Mouse (Mus musculus) forebrain, embryonic 11.5 days (tissue): Measurements from ENCODE around the gene Fastk. TPM values are rescaled to one million over a fixed set of nuclear protein-coding genes. Genes with fewer than 3 reads are reported as not detected.

Experiments
- ATAC-seq: fragments of 200-750 bp; cut with Nextera tagmentation; replicated peaks from 2 replicates; pipeline ENCODE4 v1.8.0; 2017; ENCODE audit warnings: moderate TSS enrichment; ENCODE audit not compliant: low FRiP score
- DNase-seq: peaks from one replicate; pipeline ENCODE4 v3.0.0-alpha.2; 2017; ENCODE audit warnings: low spot score
- H3K27ac ChIP-seq: fragments of 300-500 bp; sonication (generic); 2 replicates; pipeline ENCODE4 v1.5.1; 2014; ENCODE audit warnings: low read depth, low read length
- H3K27me3 ChIP-seq: fragments of 300-500 bp; sonication (generic); 2 replicates; pipeline ENCODE4 v1.6.1; 2014; ENCODE audit warnings: mild to moderate bottlenecking, low read length, mixed read lengths; ENCODE audit not compliant: control insufficient read depth, insufficient read depth
- H3K36me3 ChIP-seq: fragments of 300-500 bp; sonication (generic); 2 replicates; pipeline ENCODE4 v1.6.1; 2014; ENCODE audit warnings: mild to moderate bottlenecking, low read length, moderate library complexity, mixed read lengths; ENCODE audit not compliant: control insufficient read depth, insufficient read depth
- H3K4me1 ChIP-seq: fragments of 300-500 bp; sonication (generic); replicated peaks from 2 replicates; pipeline ENCODE4 v1.6.1; 2014; ENCODE audit warnings: low read length, mixed read lengths; ENCODE audit not compliant: control insufficient read depth, insufficient read depth
- H3K4me2 ChIP-seq: fragments of 300-500 bp; sonication (generic); 2 replicates; pipeline ENCODE4 v1.6.1; 2014; ENCODE audit warnings: low read depth, mild to moderate bottlenecking, low read length, moderate library complexity, mixed read lengths; ENCODE audit not compliant: severe bottlenecking
- H3K4me3 ChIP-seq: fragments of 300-500 bp; sonication (generic); 2 replicates; pipeline ENCODE4 v1.5.1; 2014; ENCODE audit warnings: low read depth, low read length
- H3K9ac ChIP-seq: fragments of 300-500 bp; sonication (generic); 2 replicates; pipeline ENCODE4 v1.6.1; 2014; ENCODE audit warnings: low read length
- H3K9me3 ChIP-seq: fragments of 300-500 bp; sonication (generic); 2 replicates; pipeline ENCODE4 v1.6.1; 2016; ENCODE audit warnings: low read length, mixed read lengths; ENCODE audit not compliant: control insufficient read depth
- WGBS: fragments of 180-500 bp; shearing (Covaris S2); extraction: QIAGEN DNeasy Blood & Tissue Kit; methylation state at CpG from one replicate; pipeline ENCODE4 v1.1.7; 2014; 5-methylcytosine and 5-hydroxymethylcytosine counted together
- polyA plus RNA-seq: library from polyadenylated mRNA; unstranded; fragments of >200 nt; fragmentation: Nextera tagmentation; extraction: Ambion mirVana; gene quantifications from 2 replicates; pipeline ENCODE4 v1.2.1, GENCODE M21; 2014

Fastk gene
- polyA plus RNA-seq, 1 experiment from 2014 or later: 104 TPM

DNA sequence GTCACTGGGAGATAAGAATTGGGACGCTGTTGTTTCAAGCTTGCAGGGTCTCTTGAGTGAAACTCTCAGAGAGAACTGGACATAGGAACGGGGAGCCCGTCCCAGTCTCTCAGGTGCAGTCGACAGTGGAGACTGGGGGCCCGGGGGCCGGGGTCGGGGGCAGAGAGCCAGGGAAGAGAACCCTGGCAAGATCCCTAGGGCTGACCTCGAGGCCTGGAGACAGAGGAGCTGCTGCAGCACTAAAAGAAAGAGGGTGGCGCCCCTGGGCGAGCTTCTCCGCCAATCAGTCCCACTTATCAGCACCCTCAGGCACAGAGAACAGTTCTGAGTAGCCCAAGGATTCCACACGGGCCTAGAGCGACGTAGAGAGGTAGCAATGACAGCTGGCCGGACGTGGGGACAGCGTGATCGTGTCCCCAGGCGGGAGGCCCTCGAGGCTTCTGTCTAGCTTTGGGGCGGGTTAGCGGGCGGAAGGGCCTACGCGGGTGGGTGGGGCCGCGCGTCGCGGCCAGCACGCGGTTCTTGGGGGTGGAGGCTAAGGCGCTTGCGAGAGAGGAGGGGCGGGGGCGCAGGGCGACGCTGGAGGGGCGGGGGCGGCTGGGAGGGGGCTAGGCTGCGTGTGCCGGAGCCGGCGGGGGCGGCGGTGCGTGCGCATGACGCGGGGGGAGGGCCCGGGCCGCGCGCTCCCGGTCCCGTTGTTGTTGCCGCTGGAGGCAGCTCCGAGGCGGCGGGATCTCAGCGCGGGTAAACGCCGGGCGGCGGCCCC, 6.4 kb upstream of the Fastk start:
- DNase-seq: peak; percentile 95
- H3K27ac ChIP-seq: peak overlapping the region; percentile 86
- H3K4me3 ChIP-seq: peak overlapping the region; percentile 93
- H3K4me1 ChIP-seq: peaks cover 36% of the 10 kb centered on the region
- peak; percentile 73 for ATAC-seq
- H3K9me3 ChIP-seq: no peaks in the 10 kb centered on the region
- H3K9ac ChIP-seq: peak overlapping the region; percentile 93
- no peaks in the 10 kb centered on the region for H3K27me3 ChIP-seq
- WGBS: 3% methylated on average over 50 of the region's 66 CpGs
- H3K36me3 ChIP-seq: no peaks in the 10 kb centered on the region
- peak overlapping the region; percentile 98 for H3K4me2 ChIP-seq

DNA sequence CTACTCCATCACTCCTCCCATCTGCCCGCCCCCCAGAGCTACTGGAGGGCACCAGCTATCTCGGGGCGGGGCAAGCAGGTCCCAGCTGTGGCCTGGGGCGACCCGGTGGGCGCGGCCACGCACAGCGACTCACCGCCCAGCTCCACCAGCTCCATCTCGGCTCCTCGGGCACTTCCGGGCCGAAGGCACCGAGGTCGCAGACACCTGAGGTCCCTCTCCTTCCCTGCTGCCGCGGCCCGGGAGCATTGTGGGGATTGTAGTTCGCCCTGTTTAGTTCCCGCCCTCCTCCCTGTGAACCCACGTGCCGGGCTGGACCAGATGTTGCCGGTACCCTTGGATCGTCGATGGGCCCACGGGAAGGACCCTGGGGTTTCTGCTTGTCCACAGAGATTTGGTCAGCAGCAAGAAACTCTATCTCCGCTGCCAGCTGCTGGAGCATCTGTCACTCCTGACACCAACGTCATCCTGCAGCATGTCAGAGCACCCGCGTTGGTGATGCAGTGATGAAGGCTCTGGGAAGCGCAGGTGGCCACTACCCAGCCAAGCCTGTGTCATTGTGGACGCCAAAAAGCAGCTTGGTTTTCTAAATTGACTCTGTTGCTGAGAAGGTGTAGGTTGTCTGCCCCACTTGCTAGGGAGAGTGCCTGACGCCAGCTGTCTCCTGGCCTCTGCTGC, 2.7 kb upstream of the Fastk start, which contains the start of gene Tmub1:
Tmub1 (minus strand) TSS at position 231 of the 675 bp plus-strand sequence.
- Histone ChIP-seq H3K4me2 (peak within 1 kb of the TSS; percentile 83), H3K4me3 (peak within 1 kb of the TSS; percentile 55), H3K27me3 (no peaks in the 10 kb centered on the region), H3K4me1 (peaks cover 24% of the 10 kb centered on the region; the same call in 1 of the 2 replicates), H3K9ac (peak within 1 kb of the TSS; percentile 66), H3K9me3 (no peaks in the 10 kb centered on the region), H3K36me3 (no peaks in the 10 kb centered on the region), H3K27ac (no peak within 1 kb of the TSS)
- ATAC-seq: peak; percentile 48
- peak; percentile 86 for DNase-seq
- 3% methylated on average over 34 of the region's 34 CpGs for WGBS

DNA sequence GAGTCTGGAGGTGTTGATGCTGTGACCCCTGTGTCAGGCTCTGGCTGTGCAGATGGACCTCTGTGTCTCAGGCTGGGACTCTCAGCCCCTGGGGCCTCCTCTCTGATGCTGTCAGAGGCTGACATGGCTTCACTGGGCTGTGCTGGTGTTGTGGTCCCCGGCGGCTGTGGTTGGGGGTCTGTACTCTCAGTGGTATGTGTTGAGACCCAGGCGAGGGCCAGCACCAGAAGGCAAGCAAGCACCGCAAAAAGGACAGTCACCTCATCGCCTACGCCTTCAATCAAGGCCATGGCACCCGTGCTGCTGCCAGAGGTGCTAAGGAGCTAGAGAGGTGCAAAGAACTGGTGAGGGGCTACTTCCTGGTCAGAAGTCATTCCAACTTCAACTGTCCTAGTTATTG, 1.5 kb upstream of the Fastk start:
- no peak overlapping the region for H3K27ac ChIP-seq
- H3K27me3 ChIP-seq: no peaks in the 10 kb centered on the region
- H3K4me2 ChIP-seq: 0 out of 2 replicates have a peak overlapping the region, but pooled peaks have one; percentile 83
- DNase-seq (no peak), ATAC-seq (no peak)
- H3K36me3 ChIP-seq: no peaks in the 10 kb centered on the region; the same call in 1 of the 2 replicates
- H3K9ac ChIP-seq: no peak overlapping the region
- H3K4me1 ChIP-seq: peaks cover 24% of the 10 kb centered on the region; the same call in 1 of the 2 replicates
- H3K9me3 ChIP-seq: no peaks in the 10 kb centered on the region
- WGBS: 93% methylated on average over 7 of the region's 7 CpGs
- no peak overlapping the region for H3K4me3 ChIP-seq

DNA sequence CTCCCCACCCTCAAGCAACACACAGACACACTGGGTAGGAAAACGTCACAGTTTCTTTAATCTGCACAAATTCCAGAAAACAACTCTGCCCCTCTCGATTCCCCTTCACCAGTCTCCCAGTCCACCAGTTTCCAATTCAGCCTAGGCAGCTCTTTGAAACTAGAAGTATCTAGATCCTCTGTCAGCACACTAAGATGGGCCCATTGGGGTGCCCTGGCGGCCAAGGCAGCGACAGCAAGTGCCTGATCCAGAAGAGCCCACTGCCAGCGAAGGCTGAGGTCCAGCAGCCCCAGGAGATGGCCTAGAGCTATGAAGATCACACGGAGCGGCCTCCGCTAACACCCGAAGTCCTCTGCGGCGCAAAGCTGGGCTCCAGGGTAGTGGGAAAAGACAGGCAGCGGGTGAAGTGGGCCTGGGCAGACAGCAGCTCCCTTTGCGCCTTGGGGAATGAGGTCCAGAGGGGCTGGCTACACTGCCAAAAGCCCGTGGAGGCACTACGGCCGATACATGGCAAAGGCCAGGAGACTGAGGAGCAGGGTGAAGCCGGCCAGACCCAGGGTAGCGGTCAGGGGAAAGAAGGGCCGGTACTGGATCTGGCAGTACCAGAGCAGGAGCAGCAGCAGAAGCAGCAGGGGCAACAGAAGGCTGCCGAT, 467 bp upstream of the Fastk start:
- 56% methylated on average over 20 of the region's 20 CpGs for WGBS
- no peaks in the 10 kb centered on the region for H3K9me3 ChIP-seq
- ATAC-seq: no peak; the same call in 1 of the 2 replicates
- H3K36me3 ChIP-seq: peaks cover 3% of the 10 kb centered on the region; the same call in 1 of the 2 replicates
- peak overlapping the region; percentile 63 for H3K27ac ChIP-seq
- peak overlapping the region; percentile 97 for H3K9ac ChIP-seq
- H3K4me1 ChIP-seq: peaks cover 19% of the 10 kb centered on the region; the same call in 1 of the 2 replicates
- no peaks in the 10 kb centered on the region for H3K27me3 ChIP-seq
- H3K4me3 ChIP-seq: peak overlapping the region; percentile 93
- no peak for DNase-seq
- peak overlapping the region; percentile 87 for H3K4me2 ChIP-seq

DNA sequence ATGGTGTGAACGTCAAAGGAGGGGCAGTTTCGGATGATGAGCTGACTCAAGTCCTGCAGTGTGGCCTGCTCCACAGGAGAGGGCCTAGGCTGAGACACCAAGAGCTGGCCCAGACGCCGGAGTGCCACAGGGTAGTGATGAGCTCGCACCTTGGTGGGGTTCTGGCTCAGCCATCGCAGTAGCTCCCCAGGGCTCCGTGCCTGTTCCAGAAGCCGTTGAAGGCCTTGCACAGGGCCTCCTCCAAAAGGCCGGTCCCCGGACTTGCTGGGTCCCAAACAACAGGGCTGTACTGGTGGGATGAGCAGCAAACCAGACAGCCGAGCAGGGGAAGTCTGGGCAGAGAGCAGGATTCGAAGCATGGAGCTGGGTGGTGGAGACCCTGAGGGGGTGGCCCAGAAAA, 1.2 kb downstream of the Fastk start:
- no peaks in the 10 kb centered on the region for H3K27me3 ChIP-seq
- H3K9ac ChIP-seq: peak overlapping the region; percentile 97
- H3K9me3 ChIP-seq: no peaks in the 10 kb centered on the region
- H3K4me1 ChIP-seq: peaks cover 19% of the 10 kb centered on the region; the same call in 1 of the 2 replicates
- peaks cover 3% of the 10 kb centered on the region; the same call in 1 of the 2 replicates for H3K36me3 ChIP-seq
- peak overlapping the region; percentile 93 for H3K4me3 ChIP-seq
- no peak for DNase-seq
- 89% methylated on average over 12 of the region's 12 CpGs for WGBS
- H3K4me2 ChIP-seq: peak overlapping the region; percentile 87
- H3K27ac ChIP-seq: no peak overlapping the region
- no peak for ATAC-seq

DNA sequence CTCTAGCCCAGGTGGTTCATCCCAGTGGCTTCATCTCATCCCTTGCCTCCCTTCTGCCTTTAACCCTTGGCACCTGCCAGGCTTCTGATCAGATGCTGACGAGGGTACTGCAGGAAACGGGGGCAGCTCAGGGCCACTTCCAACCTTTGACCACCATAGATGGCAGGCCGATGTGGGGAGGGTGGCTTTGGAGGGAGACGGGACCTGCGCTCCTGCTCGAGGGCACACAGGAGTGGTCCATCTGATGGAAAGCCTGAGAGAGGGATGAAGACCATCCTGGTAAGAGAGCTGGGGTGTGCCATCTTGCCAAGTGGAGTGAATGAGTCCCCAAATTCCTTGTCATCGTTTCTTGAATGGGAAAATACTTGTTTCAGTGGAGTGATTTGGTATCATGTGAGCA, 1.9 kb downstream of the Fastk start:
- 97% methylated on average over 7 of the region's 7 CpGs for WGBS
- ATAC-seq: no peak

DNA sequence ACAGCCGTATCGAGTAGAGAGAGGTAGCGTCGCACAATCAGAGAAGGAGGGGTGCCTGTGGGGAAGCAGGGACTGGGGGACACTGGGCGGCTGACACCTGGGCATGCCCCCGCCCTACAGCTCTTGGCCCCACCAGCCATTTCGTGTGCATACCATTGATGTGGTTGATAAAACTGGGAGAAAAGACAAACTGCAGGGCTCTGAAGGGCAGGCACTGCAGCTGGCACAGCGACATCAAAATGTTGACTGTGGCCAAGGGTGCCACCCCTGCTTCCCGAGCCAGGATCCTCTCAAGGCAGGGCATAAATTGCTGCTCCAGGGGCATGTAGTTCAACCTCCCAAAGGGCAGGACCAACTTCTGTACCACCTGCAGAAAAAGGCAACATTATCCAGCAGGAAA, 3.1 kb downstream of the Fastk start:
- Histone ChIP-seq H3K36me3 (peaks cover 3% of the 10 kb centered on the region; the same call in 1 of the 2 replicates), H3K4me2 (no peak overlapping the region), H3K27me3 (no peaks in the 10 kb centered on the region), H3K4me1 (peaks cover 14% of the 10 kb centered on the region; the same call in 1 of the 2 replicates), H3K9ac (no peak overlapping the region), H3K9me3 (no peaks in the 10 kb centered on the region), H3K27ac (no peak overlapping the region), H3K4me3 (no peak overlapping the region)
- ATAC-seq: no peak
- 89% methylated on average over 9 of the region's 9 CpGs for WGBS
- DNase-seq: no peak

More for the DNA sequence above, 1.9 kb downstream of the Fastk start:
- H3K27me3 ChIP-seq: no peaks in the 10 kb centered on the region
- no peak for DNase-seq
- H3K4me3 ChIP-seq: no peak overlapping the region
- H3K36me3 ChIP-seq: peaks cover 3% of the 10 kb centered on the region; the same call in 1 of the 2 replicates
- H3K9me3 ChIP-seq: no peaks in the 10 kb centered on the region
- H3K9ac ChIP-seq: no peak overlapping the region
- no peak overlapping the region for H3K27ac ChIP-seq
- H3K4me2 ChIP-seq: no peak overlapping the region
- peaks cover 19% of the 10 kb centered on the region; the same call in 1 of the 2 replicates for H3K4me1 ChIP-seq

DNA sequence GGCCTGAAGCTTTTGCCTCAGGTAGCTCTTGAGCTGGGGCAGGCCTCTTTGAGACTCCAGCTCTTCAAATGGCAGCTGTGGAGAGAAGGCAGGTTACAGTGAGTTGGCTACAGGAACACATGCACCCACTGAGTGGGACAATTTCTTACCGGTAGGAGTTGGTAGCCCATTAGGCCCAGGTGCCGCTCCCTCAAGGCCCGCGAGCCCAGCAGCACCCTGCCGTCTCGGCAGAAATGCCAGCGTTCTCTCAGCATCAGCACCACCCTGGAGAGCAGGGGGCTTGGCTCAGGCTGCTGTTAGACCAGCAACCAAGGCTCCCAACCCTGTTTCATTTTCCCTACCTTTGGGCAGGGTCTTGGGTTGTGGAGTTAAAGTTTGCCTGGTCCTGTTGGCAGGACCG, 3.9 kb downstream of the Fastk start:
- Histone ChIP-seq H3K27ac (no peak overlapping the region), H3K9ac (no peak overlapping the region), H3K4me2 (no peak overlapping the region), H3K36me3 (peaks cover 3% of the 10 kb centered on the region; the same call in 1 of the 2 replicates), H3K4me1 (peaks cover 14% of the 10 kb centered on the region; the same call in 1 of the 2 replicates), H3K27me3 (no peaks in the 10 kb centered on the region), H3K9me3 (no peaks in the 10 kb centered on the region), H3K4me3 (no peak overlapping the region)
- no peak for DNase-seq
- 93% methylated on average over 8 of the region's 8 CpGs for WGBS
- ATAC-seq: no peak
